Mouse (Mus musculus): ENCODE measurements around the gene Olfr1412.

The Olfr1412 gene

DNA sequence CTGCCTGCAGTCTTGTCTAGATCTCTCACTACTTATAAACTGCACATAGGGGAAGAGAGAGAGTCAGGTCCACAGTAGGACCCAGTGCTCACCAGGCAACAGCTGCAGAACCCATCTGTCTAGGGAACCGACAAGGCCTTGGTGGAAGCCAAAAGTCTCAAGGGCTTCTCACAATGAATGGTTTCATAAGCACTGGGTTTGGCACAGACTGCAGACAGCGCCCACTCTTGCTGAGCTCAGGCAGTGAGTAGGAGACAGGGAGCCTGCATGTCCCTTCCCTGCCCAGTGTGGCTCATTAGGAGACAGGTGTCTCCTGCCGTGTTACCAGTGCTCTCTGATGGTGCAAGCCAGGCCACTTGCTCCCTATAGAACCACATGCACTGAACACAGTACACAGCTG is 52.6 kb downstream of the Olfr1412 start:
- DNase-seq: peak in 1 of 2 experiments; percentile 4

DNA sequence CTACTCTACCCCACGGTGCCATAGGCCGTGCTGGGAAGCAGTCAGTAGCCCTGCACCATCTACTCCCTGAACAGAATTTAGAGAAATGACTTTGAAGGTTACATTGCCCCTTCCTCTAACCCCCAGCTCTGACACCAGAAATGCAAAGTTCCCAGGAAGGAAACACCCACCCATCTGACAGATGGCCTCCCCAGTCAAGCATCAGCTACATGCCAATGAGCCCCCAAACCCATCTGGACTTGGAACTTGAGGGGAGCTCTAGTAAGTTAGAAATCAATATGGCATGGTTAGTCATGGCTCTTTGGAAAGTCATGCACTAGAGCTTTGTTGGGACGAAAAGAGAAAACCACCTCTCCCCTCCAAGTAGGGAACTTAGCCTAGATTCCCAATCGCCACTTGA is 53.2 kb downstream of the Olfr1412 start:
- DNase-seq: no peak

DNA sequence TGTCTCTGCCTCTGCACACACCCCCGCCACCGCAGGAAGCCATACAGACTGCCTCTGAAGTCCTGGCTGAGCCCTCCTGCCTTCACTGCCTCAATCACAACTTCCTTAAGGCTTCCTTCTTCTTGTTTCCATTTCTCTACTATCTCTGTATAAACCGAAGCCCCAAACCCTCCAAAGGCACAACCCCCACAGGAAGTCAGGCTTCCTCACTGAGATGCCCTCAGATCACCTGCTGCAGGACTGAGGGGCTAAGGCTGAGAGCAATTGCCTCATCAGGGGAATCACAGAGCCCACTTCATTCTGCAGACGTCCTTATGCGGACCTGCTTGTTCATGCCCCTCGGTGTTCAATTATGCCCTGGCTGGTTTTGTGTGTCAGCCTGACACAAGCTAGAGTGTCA is 54.8 kb downstream of the Olfr1412 start:
- DNase-seq: peak in 1 of 2 experiments; percentile 1

Measured in cerebellum, postnatal 25 days (tissue).